Mouse (Mus musculus): ENCODE measurements around the gene Nfkbib.

DNA sequence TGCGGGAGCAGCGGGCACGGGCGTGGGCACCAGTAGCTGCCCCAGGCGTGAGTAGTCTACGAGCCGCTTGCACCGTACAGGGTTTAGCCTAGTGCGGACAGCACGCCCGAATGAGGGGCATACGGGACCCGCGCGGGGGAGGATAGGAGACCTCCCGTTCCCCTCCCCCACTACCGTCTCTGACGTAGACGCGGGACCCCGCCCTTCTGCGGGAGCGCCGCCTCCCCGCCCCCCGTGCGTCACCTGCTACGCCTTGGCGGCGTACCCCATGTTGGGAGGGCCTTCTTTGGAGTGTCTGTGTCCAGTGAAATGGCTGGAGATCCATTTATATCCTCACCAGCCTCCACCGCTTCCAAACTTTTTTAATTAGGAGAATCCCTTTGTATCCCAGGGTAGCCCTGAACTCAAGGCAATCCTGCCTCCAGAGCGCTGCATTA is 41.7 kb upstream of the Nfkbib start:
- TF ChIP-seq CTCF (IDR thresholded peaks at IDR 0.05; ENCODE audit: control insufficient read depth, insufficient read depth, insufficient replicate concordance, low read depth, low read length) (no peak), POLR2A (IDR thresholded peaks at IDR 0.05; ENCODE audit: control insufficient read depth, low read depth, low read length) (peak; percentile 60)
